Mouse (Mus musculus) layer of hippocampus, adult 2 months (tissue): ENCODE results near the gene Hpcal4. TPM values are rescaled to one million over a fixed set of nuclear protein-coding genes. Genes with fewer than 3 reads are reported as not detected.

Experiments used
- DNase-seq, 2 experiments: peaks; one replicate each; pipeline ENCODE4 v3.0.0; 2022; ENCODE audit warnings: low spot score in 2 of 2
- H3K27ac ChIP-seq: fragments of 200-600 bp; 2 replicates; pipeline ENCODE4 v1.8.1; 2022
- H3K4me3 ChIP-seq: fragments of 200-600 bp; 2 replicates; pipeline ENCODE4 v1.8.1; 2022; ENCODE audit warnings: mild to moderate bottlenecking
- CTCF ChIP-seq: fragments of 200-600 bp; conservative IDR thresholded peaks from 2 replicates; pipeline ENCODE4 v1.8.1; 2022; ENCODE audit warnings: antibody characterized with exemption, mild to moderate bottlenecking, moderate library complexity
- total RNA-seq, 2 experiments: library from RNA; stranded (reverse); gene quantifications; 2 replicates each; pipeline ENCODE4 v1.2.3; 2021

Hpcal4 gene
- total RNA-seq, 2 experiments from 2014 or later = 493 to 508 TPM

GRCm38 (mm10) chr4:123235835-123236430 is 52.9 kb downstream of the Hpcal4 start:
- no peak for TF ChIP-seq CTCF
- H3K27ac ChIP-seq = no peak overlapping the region
- no peak overlapping the region for H3K4me3 ChIP-seq
- DNase-seq = no peak

DNA sequence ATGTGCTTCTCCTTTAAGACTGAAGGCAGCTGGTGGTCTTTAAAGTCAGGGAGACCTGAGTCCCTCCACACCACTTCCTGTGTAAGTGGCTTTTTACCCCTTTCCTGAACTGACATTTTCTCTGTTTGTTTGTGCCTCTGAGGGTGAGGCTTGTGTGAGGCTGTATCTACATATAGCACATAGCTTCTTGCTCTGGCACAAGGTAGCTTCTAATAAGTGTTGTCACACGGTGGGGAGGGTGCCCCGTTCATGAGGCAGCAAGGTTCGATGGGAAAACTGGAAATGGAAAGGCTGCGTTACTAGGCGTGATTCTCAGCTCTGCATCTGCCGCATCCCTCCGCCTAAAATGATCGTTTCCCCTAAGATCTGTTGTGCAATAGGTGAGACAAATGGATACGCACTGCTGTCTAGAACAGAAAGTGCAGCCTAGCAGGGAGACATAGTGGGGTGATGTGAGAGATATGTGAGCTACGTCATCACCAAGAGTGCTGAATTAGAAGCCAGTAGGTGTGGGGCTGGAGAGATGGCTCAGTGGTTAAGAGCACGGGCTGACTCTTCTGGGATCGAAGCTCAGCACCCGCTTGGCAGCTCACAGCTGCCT is 53.5 kb downstream of the Hpcal4 start:
- peak overlapping the region; percentile 7; the same call in 1 of the 2 replicates for H3K27ac ChIP-seq
- no peak for DNase-seq
- no peak for TF ChIP-seq CTCF
- no peak overlapping the region for H3K4me3 ChIP-seq

- H3K4me3 ChIP-seq = no peak overlapping the region
- no peak for DNase-seq
- no peak overlapping the region; the same call in 1 of the 2 replicates for H3K27ac ChIP-seq
- no peak for TF ChIP-seq CTCF
These were observed 54.6 kb downstream of the Hpcal4 start for GRCm38 (mm10) chr4:123237386-123238266.

GRCm38 (mm10) chr4:123239361-123240203 is 56.6 kb downstream of the Hpcal4 start:
- Histone ChIP-seq H3K27ac (peak overlapping the region; percentile 43; the same call in 1 of the 2 replicates), H3K4me3 (peak overlapping the region; percentile 35; the same call in 1 of the 2 replicates)
- no peak; the same call in 1 of the 2 replicates for TF ChIP-seq CTCF
- no peak for DNase-seq

Other genes starting within 250 kb of the Hpcal4 start
- gene Mfsd2a, start 222.0 kb upstream of the Hpcal4 start, total RNA-seq = 10 to 100 TPM; 45.8 to 49.1 TPM
- 10 to 100 TPM; 31.8 to 32.4 TPM for gene Mycl, start 187.6 kb upstream of the Hpcal4 start, total RNA-seq
- gene Trit1, start 166.6 kb upstream of the Hpcal4 start, total RNA-seq = 10 to 100 TPM; 27.5 to 29.4 TPM
- under 1 TPM; 0.20 to 0.29 TPM for gene Bmp8b, start 78.1 kb upstream of the Hpcal4 start, total RNA-seq
- gene Oxct2b, start 67.0 kb upstream of the Hpcal4 start, total RNA-seq = not detected
- 10 to 100 TPM; 21.5 to 21.9 TPM for gene Ppie, start 43.3 kb upstream of the Hpcal4 start, total RNA-seq
- 10 to 100 TPM; 14.5 to 15.2 TPM for gene Nt5c1a, start 18.3 kb downstream of the Hpcal4 start, total RNA-seq
- 1 to 10 TPM; 3.1 to 3.3 TPM for gene Heyl, start 50.3 kb downstream of the Hpcal4 start, total RNA-seq
- 10 to 100 TPM; 45.9 to 47.6 TPM for gene Pabpc4, start 79.1 kb downstream of the Hpcal4 start, total RNA-seq
- not detected for gene Oxct2a, start 140.4 kb downstream of the Hpcal4 start, total RNA-seq
- under 1 TPM in 1 of 2 experiments, not detected in 1; 0.15 TPM for gene Bmp8a, start 160.0 kb downstream of the Hpcal4 start, total RNA-seq